Mouse (Mus musculus) forebrain, embryonic 13.5 days (tissue): Measurements from ENCODE around the gene Eno2. TPM values are rescaled to one million over a fixed set of nuclear protein-coding genes. Genes with fewer than 3 reads are reported as not detected.

ENCODE experiments used
- ATAC-seq: fragments of 200-750 bp; cut with Nextera tagmentation; 2 replicates; pipeline ENCODE4 v1.8.0; 2017
- H3K27ac ChIP-seq: fragments of 300-500 bp; sonication (generic); 2 replicates; pipeline ENCODE4 v1.5.1; 2015; ENCODE audit warnings: inconsistent platforms, mild to moderate bottlenecking, moderate library complexity
- H3K27me3 ChIP-seq: fragments of 300-500 bp; sonication (generic); 2 replicates; pipeline ENCODE4 v1.6.1; 2015; ENCODE audit warnings: mild to moderate bottlenecking, inconsistent platforms
- H3K36me3 ChIP-seq: fragments of 300-500 bp; sonication (generic); 2 replicates; pipeline ENCODE4 v1.6.1; 2015; ENCODE audit warnings: mild to moderate bottlenecking, inconsistent platforms; ENCODE audit not compliant: poor library complexity, severe bottlenecking
- H3K4me1 ChIP-seq: fragments of 300-500 bp; sonication (generic); 2 replicates; pipeline ENCODE4 v1.6.1; 2015; ENCODE audit warnings: inconsistent platforms
- H3K4me2 ChIP-seq: fragments of 300-500 bp; sonication (generic); 2 replicates; pipeline ENCODE4 v1.6.1; 2015; ENCODE audit warnings: inconsistent platforms, mild to moderate bottlenecking, moderate library complexity
- H3K4me3 ChIP-seq: fragments of 300-500 bp; sonication (generic); 2 replicates; pipeline ENCODE4 v1.5.1; 2015; ENCODE audit warnings: mild to moderate bottlenecking, inconsistent platforms
- H3K9ac ChIP-seq: fragments of 300-500 bp; sonication (generic); 2 replicates; pipeline ENCODE4 v1.6.1; 2015; ENCODE audit warnings: mild to moderate bottlenecking, inconsistent platforms
- H3K9me3 ChIP-seq: fragments of 300-500 bp; sonication (generic); replicated peaks from 2 replicates; pipeline ENCODE4 v1.6.1; 2016; ENCODE audit warnings: inconsistent platforms
- WGBS: fragments of 180-500 bp; shearing (Covaris S2); methylation state at CpG from one replicate; pipeline ENCODE4 v1.1.7; 2015; 5-methylcytosine and 5-hydroxymethylcytosine counted together
- polyA plus RNA-seq: library from polyadenylated mRNA; unstranded; fragments of >200 nt; fragmentation: Nextera tagmentation; extraction: Ambion mirVana; gene quantifications from 2 replicates; pipeline ENCODE4 v1.2.1, GENCODE M21; 2015

Gene Eno2
- polyA plus RNA-seq, 1 experiment from 2014 or later, result 15.4 TPM

DNA sequence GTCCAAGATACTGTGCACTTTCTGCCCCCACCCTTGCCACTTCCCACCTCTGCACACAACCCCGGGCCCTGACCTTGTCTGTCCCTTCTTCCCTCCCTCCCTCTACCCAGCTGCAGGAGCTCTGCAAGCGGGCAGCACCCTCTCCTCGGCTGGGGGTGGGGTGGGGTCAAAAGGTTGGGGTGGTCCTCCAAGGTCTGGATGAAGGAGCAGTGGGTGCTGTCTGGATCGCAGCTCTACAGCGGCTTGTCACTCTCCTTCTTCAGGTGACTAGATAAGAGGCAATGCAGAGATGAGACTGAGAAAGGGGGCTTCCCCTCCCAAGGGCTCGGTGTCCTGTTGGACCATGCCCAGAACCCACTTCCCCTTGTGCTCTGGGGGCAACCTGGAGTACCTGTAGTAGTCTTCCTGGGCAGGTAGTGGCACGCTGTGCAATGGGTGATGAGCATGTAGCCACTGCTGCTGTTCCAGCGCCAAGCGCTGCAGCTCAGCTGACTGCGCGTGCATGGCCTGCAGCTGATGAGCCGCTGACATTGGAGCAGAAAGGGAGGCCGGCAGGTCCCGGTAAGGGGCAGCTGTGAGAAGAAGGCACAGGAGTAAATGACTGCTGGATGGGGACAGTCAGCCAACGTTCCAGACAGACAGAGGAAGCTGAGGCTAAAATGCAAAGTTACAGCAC lies 26.5 kb downstream of the Eno2 start:
- peaks cover 53% of the 10 kb centered on the region for H3K4me1 ChIP-seq
- H3K9me3 ChIP-seq, result no peaks in the 10 kb centered on the region
- no peak overlapping the region for H3K9ac ChIP-seq
- H3K4me3 ChIP-seq, result no peak overlapping the region
- no peak overlapping the region for H3K4me2 ChIP-seq
- no peaks in the 10 kb centered on the region for H3K27me3 ChIP-seq
- no peak for ATAC-seq
- WGBS, result 91% methylated on average over 15 of the region's 15 CpGs
- no peak overlapping the region for H3K27ac ChIP-seq
- peaks cover 52% of the 10 kb centered on the region for H3K36me3 ChIP-seq

DNA sequence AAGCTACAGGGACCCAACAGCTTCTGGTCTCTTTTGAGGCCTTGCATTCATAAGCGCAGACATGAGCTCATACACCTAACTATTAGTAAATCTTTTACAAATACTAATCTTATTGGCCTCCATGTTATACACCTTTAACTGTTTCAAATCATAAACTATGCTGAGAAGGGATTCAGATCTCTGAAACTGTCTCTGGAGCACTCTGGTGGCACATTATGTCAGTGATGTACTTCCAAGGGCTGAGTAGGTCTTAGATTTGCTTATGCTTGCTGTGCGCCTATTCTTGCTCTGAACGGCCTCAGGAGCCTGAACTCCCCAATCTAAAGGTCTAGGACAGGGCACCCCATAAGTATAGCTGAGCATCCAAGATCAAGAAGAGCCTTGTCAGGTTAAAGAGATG lies 27.6 kb downstream of the Eno2 start:
- Histone ChIP-seq H3K36me3 (peaks cover 41% of the 10 kb centered on the region), H3K4me1 (peaks cover 48% of the 10 kb centered on the region), H3K4me2 (peak overlapping the region; percentile 78), H3K9ac (peak overlapping the region; percentile 95), H3K27me3 (no peaks in the 10 kb centered on the region), H3K27ac (peak overlapping the region; percentile 100), H3K9me3 (no peaks in the 10 kb centered on the region), H3K4me3 (peak overlapping the region; percentile 67)
- 65% methylated on average over 3 of the region's 3 CpGs for WGBS
- no peak for ATAC-seq

DNA sequence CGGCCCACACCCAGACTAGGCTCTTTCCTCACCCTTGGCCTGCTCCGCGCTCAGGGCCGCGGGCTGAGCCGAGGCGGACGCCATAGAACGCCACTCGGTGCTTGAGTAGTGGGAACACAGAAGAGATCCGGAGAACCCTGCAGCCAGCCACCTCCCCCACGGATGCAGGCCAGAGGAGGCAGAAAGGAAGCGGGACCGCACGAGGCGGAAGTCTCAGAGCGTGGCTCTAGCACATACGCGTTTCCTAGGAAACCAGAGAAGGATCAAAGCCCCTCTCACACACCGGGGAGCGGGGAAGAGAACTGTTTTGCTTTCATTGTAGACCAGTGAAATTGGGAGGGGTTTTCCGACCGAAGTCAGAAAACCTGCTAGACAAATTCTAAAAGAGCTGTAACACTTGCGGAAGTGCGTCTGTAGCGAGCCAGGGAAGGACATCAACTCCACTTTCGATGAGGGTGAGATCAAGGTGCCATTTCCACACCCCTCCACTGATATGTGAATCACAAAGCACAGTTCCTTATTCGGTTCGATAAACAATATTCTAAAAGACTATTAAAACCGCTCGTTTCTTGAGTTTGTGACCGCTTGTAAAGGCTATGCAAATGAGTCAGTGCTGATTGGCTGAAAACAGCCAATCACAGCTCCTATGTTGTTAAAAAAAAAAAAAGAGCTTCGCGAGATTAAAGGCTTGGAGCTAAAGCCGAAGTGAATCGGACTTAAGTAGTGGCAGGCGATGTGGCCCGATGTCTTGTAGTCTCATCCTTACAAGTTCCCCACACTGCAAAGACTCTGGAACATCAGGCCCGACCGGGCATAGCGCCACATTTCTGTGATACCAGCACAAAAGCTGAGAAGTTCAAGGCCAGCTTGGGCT lies 28.3 kb downstream of the Eno2 start, which contains the start of gene Grcc10:
Grcc10 (minus strand) TSS at position 487 of the 874 bp plus-strand sequence.
- peak within 1 kb of the TSS; percentile 78 for H3K4me2 ChIP-seq
- ATAC-seq, result peak; percentile 85
- peak within 1 kb of the TSS; percentile 67 for H3K4me3 ChIP-seq
- no peaks in the 10 kb centered on the region for H3K27me3 ChIP-seq
- WGBS, result under 1% methylated on average over 41 of the region's 41 CpGs
- peaks cover 41% of the 10 kb centered on the region for H3K4me1 ChIP-seq
- H3K27ac ChIP-seq, result peak within 1 kb of the TSS; percentile 100
- H3K9ac ChIP-seq, result peak within 1 kb of the TSS; percentile 95
- H3K36me3 ChIP-seq, result peaks cover 38% of the 10 kb centered on the region
- no peaks in the 10 kb centered on the region for H3K9me3 ChIP-seq

DNA sequence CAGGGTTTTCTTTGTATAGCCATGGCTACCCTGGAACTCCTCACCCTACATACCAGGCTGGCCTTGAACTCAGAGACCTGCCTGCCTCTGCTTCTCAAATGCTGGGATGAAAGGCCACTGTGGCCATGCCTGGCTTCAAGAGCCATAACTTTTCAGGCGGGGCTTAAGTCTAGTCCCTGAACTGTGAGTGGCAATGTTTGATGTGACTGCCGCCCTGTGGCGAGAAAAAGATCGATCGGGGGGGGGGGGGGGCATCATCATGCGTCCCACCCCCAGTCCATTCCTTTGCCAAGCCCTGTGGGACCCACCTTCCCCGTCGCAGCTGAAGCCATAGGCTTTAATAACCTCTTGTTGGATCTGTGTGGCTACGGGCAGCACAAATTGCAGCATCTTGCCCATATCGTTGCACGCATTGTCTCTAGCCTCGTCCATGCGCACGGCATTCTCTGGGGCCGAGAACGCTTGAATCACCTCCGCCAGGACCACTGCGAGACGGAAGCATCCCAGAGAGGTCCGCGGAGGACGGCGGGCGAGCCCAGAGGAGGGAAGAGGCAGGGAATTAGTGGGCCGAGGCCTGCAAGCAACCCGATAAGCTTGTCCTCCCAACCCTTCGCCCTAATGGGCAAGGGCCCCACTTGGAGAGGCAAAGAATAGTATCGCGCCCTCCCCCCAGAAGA lies 29.1 kb downstream of the Eno2 start:
- peaks cover 38% of the 10 kb centered on the region for H3K36me3 ChIP-seq
- peak overlapping the region; percentile 100 for H3K27ac ChIP-seq
- no peaks in the 10 kb centered on the region for H3K9me3 ChIP-seq
- H3K9ac ChIP-seq, result peak overlapping the region; percentile 95
- ATAC-seq, result peak; percentile 29
- H3K4me1 ChIP-seq, result peaks cover 37% of the 10 kb centered on the region
- no peaks in the 10 kb centered on the region for H3K27me3 ChIP-seq
- H3K4me3 ChIP-seq, result peak overlapping the region; percentile 67
- peak overlapping the region; percentile 78 for H3K4me2 ChIP-seq
- under 1% methylated on average over 28 of the region's 29 CpGs for WGBS

DNA sequence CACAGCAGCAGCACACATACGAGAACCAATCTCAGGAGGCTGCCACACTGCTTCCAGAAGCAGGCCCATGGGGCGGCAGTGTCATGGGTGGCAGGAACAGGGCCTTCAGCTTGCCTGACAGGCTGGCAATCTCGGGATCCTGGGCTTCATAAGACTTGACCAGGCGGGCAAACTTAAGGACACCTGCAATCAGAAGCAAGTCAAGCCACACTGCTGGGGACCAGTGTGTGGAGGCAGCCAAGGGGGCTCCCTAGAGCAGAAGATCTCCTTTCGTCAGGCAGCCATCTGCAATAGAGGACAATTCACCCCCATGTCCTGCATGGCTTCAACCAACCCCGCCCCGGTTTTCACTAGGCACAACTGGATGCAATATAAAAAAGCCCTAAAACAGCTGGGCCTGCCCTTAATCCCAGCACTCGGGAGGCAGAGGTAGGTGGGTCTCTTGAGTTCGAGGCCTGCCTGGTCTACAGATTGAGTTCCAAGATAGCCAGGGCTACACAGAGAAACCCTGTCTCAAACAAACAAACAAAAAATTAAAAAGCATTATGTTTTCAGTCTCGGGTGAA lies 30.2 kb downstream of the Eno2 start:
- H3K36me3 ChIP-seq, result peaks cover 29% of the 10 kb centered on the region
- no peaks in the 10 kb centered on the region for H3K27me3 ChIP-seq
- peak overlapping the region; percentile 45; the same call in 1 of the 2 replicates for H3K9ac ChIP-seq
- 0 out of 2 replicates have a peak overlapping the region, but pooled peaks have one; percentile 67 for H3K4me3 ChIP-seq
- ATAC-seq, result no peak
- 87% methylated on average over 10 of the region's 10 CpGs for WGBS
- peaks cover 34% of the 10 kb centered on the region for H3K4me1 ChIP-seq
- no peaks in the 10 kb centered on the region for H3K9me3 ChIP-seq
- peak overlapping the region; percentile 100 for H3K27ac ChIP-seq
- peak overlapping the region; percentile 78 for H3K4me2 ChIP-seq

DNA sequence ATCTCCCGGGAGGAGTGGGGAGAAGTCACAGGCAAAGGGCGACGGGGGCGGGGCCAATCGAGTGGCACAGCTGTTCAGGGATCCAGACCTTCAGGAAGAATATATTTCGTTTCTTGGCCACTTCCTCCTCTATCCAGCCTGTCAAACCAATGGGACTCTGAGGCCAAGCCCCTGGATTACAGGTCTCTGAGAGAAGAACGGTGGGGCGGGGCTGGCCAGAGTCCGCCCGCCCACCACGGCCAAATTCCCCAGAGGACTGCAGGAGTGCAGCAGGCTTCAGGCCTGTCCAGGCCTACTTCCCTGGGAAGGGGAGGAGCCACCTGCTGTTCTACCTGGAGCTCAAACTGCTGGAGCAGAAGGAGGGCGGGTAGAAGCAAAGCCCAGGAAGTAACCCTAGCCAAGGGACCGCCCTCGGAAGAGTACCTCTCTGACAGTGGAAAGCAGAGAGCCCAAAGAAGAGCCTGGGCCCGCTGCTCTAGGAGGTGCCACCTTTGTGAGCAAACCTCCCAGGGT lies 30.9 kb downstream of the Eno2 start, which contains the start of gene Ptpn6:
Ptpn6 (minus strand) TSS at position 204 of the 513 bp plus-strand sequence.
- Histone ChIP-seq H3K4me2 (peak within 1 kb of the TSS; percentile 78), H3K9me3 (no peaks in the 10 kb centered on the region), H3K36me3 (peaks cover 22% of the 10 kb centered on the region), H3K27ac (peak within 1 kb of the TSS; percentile 100; the same call in 1 of the 2 replicates), H3K27me3 (no peaks in the 10 kb centered on the region), H3K4me1 (peaks cover 34% of the 10 kb centered on the region), H3K4me3 (0 out of 2 replicates have a peak within 1 kb of the TSS, but pooled peaks have one; percentile 67), H3K9ac (peak within 1 kb of the TSS; percentile 14; the same call in 1 of the 2 replicates)
- 29% methylated on average over 15 of the region's 15 CpGs for WGBS
- no peak for ATAC-seq

DNA sequence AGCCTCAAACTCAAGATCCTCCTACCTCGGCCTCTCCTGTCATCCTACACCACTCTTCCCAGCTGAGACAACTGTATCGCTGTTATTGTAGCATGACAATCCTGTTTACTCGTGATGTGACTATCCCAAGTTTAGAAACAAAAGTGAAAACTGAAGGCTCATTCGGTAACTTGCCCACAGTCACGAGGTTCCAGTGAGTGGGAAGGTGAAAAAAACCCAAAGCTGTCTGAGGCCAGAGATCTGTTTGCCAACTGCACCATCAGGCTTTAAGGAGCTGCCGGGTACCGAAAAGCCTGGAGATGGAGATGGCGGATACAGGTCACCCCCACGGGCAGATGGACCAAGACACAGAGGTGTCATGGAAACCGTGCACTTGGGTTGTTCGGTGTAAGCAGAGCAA lies 32.4 kb downstream of the Eno2 start:
- no peak for ATAC-seq
- Histone ChIP-seq H3K9ac (no peak overlapping the region), H3K27ac (no peak overlapping the region)

DNA sequence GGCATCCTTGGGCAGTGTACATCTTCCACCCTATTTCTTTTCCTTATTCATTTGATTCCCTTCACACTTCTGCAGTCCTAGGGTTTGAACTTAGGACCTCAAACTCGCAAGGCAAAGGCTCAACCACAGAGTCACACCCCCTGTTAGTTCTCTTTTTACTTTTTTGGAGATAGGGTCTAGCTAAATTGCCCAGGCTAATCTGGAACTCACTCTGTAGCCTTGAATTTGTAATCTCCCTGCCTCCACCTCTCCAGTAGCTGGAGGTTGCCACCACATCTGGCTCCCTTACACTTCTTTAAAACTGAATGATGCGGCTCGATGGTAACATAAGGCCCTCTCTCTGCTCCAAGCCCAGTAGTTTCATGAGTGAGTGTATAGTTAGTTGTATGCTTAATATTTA lies 35.1 kb downstream of the Eno2 start:
- WGBS, result 85% methylated on average over 3 of the region's 3 CpGs
- no peak for ATAC-seq
- H3K9me3 ChIP-seq, result no peaks in the 10 kb centered on the region
- H3K27me3 ChIP-seq, result no peaks in the 10 kb centered on the region
- no peak overlapping the region for H3K4me2 ChIP-seq
- peaks cover 13% of the 10 kb centered on the region for H3K4me1 ChIP-seq
- no peak overlapping the region for H3K9ac ChIP-seq
- no peak overlapping the region for H3K4me3 ChIP-seq
- H3K36me3 ChIP-seq, result 0 out of 2 replicates have a peak, but pooled peaks cover 9% of the 10 kb centered on the region
- no peak overlapping the region for H3K27ac ChIP-seq

More for the DNA sequence above, 32.4 kb downstream of the Eno2 start:
- Histone ChIP-seq H3K27me3 (no peaks in the 10 kb centered on the region), H3K4me3 (no peak overlapping the region), H3K9me3 (no peaks in the 10 kb centered on the region), H3K4me2 (no peak overlapping the region), H3K4me1 (peaks cover 26% of the 10 kb centered on the region), H3K36me3 (0 out of 2 replicates have a peak, but pooled peaks cover 9% of the 10 kb centered on the region)
- 92% methylated on average over 11 of the region's 11 CpGs for WGBS

DNA sequence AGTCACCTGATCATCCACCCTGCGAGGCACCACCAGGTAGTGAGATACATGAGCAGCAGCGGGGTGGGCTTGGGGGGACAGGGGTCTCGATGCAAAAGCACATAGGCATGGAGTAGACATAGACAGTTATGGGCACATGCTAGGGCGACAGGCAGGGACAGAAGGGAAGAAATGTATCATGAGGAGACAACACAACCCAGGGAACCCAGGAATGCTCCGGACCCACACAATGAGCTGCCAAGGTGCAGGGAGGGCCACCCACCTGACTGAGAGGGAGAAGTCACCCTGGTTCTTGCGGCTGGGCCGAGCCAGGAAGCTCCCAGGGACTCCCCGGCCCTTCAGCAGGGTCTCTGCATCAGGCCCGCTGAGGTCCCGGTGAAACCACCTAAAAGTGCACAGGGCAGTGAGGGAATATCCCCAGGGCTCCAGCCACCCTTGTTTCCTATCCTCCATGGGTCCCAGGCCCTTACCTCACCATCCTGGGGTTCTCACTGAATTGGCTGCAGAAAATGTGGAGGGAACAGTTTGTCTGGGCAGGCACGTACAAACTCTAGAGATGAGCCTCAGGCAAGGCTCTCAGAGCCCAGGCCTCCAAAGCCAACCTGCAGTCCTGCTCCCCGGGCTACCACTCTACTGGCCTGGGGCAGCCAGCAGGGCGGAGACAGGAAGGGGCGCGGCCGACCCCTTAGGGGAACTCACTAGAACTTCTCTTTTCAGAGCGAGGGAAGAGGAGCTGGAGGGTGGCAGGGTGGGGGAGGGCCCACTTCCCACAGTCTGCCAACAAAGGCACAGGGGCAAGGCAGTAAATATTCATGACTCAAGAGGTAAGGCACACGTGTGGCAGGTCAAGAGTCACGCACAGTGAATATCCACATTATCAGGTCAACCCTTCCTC lies 36.8 kb downstream of the Eno2 start:
- H3K9ac ChIP-seq, result no peak overlapping the region
- WGBS, result 56% methylated on average over 19 of the region's 19 CpGs

DNA sequence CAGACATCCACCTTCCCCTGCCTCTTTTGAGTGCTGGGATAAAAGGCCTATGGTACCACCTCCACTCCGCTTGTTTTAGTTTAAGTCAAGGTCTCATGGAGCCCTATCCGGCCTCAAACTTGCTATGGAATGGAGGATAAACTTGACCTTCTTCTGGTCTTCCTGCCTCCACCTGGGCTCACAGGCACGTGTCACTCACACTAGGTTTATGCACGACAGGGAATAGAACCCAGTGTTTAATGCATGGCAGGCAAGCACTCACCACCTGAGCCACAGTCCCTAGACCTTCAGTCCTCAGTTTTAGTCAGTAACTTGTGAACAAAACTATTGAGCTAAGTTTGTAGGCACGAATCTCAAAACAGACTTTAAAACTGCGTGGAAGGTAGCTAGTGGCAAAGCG lies 38.4 kb downstream of the Eno2 start:
- Histone ChIP-seq H3K27ac (no peak overlapping the region), H3K4me3 (no peak overlapping the region), H3K4me1 (no peaks in the 10 kb centered on the region), H3K4me2 (no peak overlapping the region), H3K9me3 (no peaks in the 10 kb centered on the region), H3K36me3 (no peaks in the 10 kb centered on the region), H3K9ac (no peak overlapping the region), H3K27me3 (no peaks in the 10 kb centered on the region)
- no peak for ATAC-seq
- WGBS, result 90% methylated on average over 7 of the region's 7 CpGs

More for the DNA sequence above, 36.8 kb downstream of the Eno2 start:
- H3K27me3 ChIP-seq, result no peaks in the 10 kb centered on the region
- H3K27ac ChIP-seq, result no peak overlapping the region
- no peaks in the 10 kb centered on the region for H3K36me3 ChIP-seq
- no peak overlapping the region for H3K4me3 ChIP-seq
- H3K4me1 ChIP-seq, result no peaks in the 10 kb centered on the region
- ATAC-seq, result no peak
- no peaks in the 10 kb centered on the region for H3K9me3 ChIP-seq
- no peak overlapping the region for H3K4me2 ChIP-seq
